Mouse (Mus musculus) bone marrow, adult 2 months (tissue): Measurements from ENCODE around the gene Ist1.

ENCODE experiments used
- CTCF ChIP-seq: fragments of 200-500 bp; IDR thresholded peaks from 2 replicates; pipeline ENCODE4 v1.5.1; 2011; ENCODE audit warnings: low read length, control low read depth; ENCODE audit not compliant: control insufficient read depth, insufficient read depth
- POLR2A ChIP-seq: fragments of 200-500 bp; IDR thresholded peaks from 2 replicates; pipeline ENCODE4 v1.6.1; 2011; ENCODE audit warnings: low read depth, mild to moderate bottlenecking, control low read depth, low read length, borderline replicate concordance; ENCODE audit not compliant: control insufficient read depth

GRCm38 (mm10) chr8:109648469-109648868 lies 44.6 kb downstream of the Ist1 start:
- TF ChIP-seq POLR2A (no peak), CTCF (no peak)
